Mouse (Mus musculus) layer of hippocampus, adult 11-12 months (tissue): Measurements from ENCODE around the gene Duoxa1.

Experiments
- DNase-seq: peaks from one replicate; pipeline ENCODE4 v3.0.0; 2022; ENCODE audit warnings: low spot score

The Duoxa1 gene

GRCm38 (mm10) chr2:122297271-122298095 lies 16.0 kb downstream of the Duoxa1 start:
- no peak for DNase-seq

- DNase-seq = no peak
Observed at GRCm38 (mm10) chr2:122294916-122295315, 18.6 kb downstream of the Duoxa1 start.

- no peak for DNase-seq
Observed at GRCm38 (mm10) chr2:122286137-122286536, 27.4 kb downstream of the Duoxa1 start.

- no peak for DNase-seq
Observed at GRCm38 (mm10) chr2:122284091-122284490, 29.4 kb downstream of the Duoxa1 start.

GRCm38 (mm10) chr2:122278769-122279168 lies 34.8 kb downstream of the Duoxa1 start:
- no peak for DNase-seq

GRCm38 (mm10) chr2:122266407-122267193 lies 46.9 kb downstream of the Duoxa1 start:
- DNase-seq = no peak

GRCm38 (mm10) chr2:122264690-122265089 lies 48.8 kb downstream of the Duoxa1 start:
- no peak for DNase-seq

GRCm38 (mm10) chr2:122260729-122261128 lies 52.8 kb downstream of the Duoxa1 start:
- no peak for DNase-seq

GRCm38 (mm10) chr2:122255997-122256396 lies 57.5 kb downstream of the Duoxa1 start:
- DNase-seq = no peak
